Mouse (Mus musculus) myocyte (in vitro differentiated cells): ENCODE data around the gene Olfr1183. TPM values are rescaled to one million over a fixed set of nuclear protein-coding genes. Genes with fewer than 3 reads are reported as not detected.
"Not testable (repeated sequence)": the region's sequence is repeated elsewhere in the genome, so short reads cannot be mapped to it uniquely, and the experiment has no call there.

Source experiments
- H3K27me3 ChIP-seq: one replicate; pipeline ENCODE4 v1.6.1; 2011; ENCODE audit not compliant: control insufficient read depth, insufficient read depth, insufficient read length
- H3K36me3 ChIP-seq: one replicate; pipeline ENCODE4 v1.6.1; 2011; ENCODE audit not compliant: control insufficient read depth, insufficient read depth
- H3K4me2 ChIP-seq: one replicate; pipeline ENCODE4 v1.6.1; 2011; ENCODE audit warnings: low read depth, control low read depth
- H3K4me3 ChIP-seq: one replicate; pipeline ENCODE4 v1.5.1; 2011; ENCODE audit warnings: mild to moderate bottlenecking, control low read depth, moderate library complexity
- H3K79me2 ChIP-seq: one replicate; pipeline ENCODE4 v1.6.1; 2011; ENCODE audit not compliant: control insufficient read depth, insufficient read depth
- H3ac ChIP-seq: one replicate; pipeline ENCODE4 v1.6.1; 2011; ENCODE audit not compliant: control insufficient read depth, insufficient read length
- CEBPB ChIP-seq: IDR thresholded peaks from 2 replicates; pipeline ENCODE4 v1.6.1; 2011; ENCODE audit warnings: mild to moderate bottlenecking, moderate library complexity; ENCODE audit not compliant: poor library complexity, insufficient read depth, severe bottlenecking
- E2F4 ChIP-seq: IDR thresholded peaks from one replicate; pipeline ENCODE4 v1.6.1; 2011; ENCODE audit warnings: mild to moderate bottlenecking, control low read depth, moderate library complexity; ENCODE audit not compliant: insufficient read depth
- MAX ChIP-seq: IDR thresholded peaks from one replicate; pipeline ENCODE4 v1.6.1; 2011; ENCODE audit warnings: low read depth, mild to moderate bottlenecking, control low read depth
- MYOD1 ChIP-seq, 3 experiments: IDR thresholded peaks; one replicate each; pipeline ENCODE4 v1.6.1; 2011; ENCODE audit warnings: control low read depth in 2 of 3, low read depth in 2 of 3, mild to moderate bottlenecking in 2 of 3, moderate library complexity in 1 of 3; ENCODE audit not compliant: insufficient read length in 2 of 3, control insufficient read depth in 1 of 3
- MYOG ChIP-seq, 3 experiments: IDR thresholded peaks; one replicate each; pipeline ENCODE4 v1.6.1; 2011; ENCODE audit warnings: control low read depth in 2 of 3, low read depth in 2 of 3, mild to moderate bottlenecking in 2 of 3; ENCODE audit not compliant: insufficient read length in 2 of 3, control insufficient read depth in 1 of 3, insufficient read depth in 1 of 3
- POLR2A ChIP-seq: IDR thresholded peaks from one replicate; pipeline ENCODE4 v1.6.1; 2011; ENCODE audit warnings: low read depth, mild to moderate bottlenecking, control low read depth, moderate library complexity; ENCODE audit not compliant: insufficient read length
- POLR2AphosphoS2 ChIP-seq: IDR thresholded peaks from one replicate; pipeline ENCODE4 v1.6.1; 2011; ENCODE audit warnings: low read depth, control low read depth; ENCODE audit not compliant: insufficient read length
- REST ChIP-seq: IDR thresholded peaks from one replicate; pipeline ENCODE4 v1.6.1; 2011; ENCODE audit warnings: mild to moderate bottlenecking, control low read depth, moderate library complexity; ENCODE audit not compliant: insufficient read depth, insufficient read length
- SRF ChIP-seq: IDR thresholded peaks from one replicate; pipeline ENCODE4 v1.6.1; 2011; ENCODE audit warnings: low read depth; ENCODE audit not compliant: control insufficient read depth, insufficient read length
- TCF12 ChIP-seq: IDR thresholded peaks from one replicate; pipeline ENCODE4 v1.6.1; 2011; ENCODE audit warnings: mild to moderate bottlenecking, control low read depth; ENCODE audit not compliant: poor library complexity, insufficient read depth, severe bottlenecking
- TCF3 ChIP-seq: IDR thresholded peaks from one replicate; pipeline ENCODE4 v1.6.1; 2011; ENCODE audit warnings: low read depth, control low read depth; ENCODE audit not compliant: insufficient read length
- USF1 ChIP-seq: IDR thresholded peaks from one replicate; pipeline ENCODE4 v1.6.1; 2011; ENCODE audit warnings: low read depth, mild to moderate bottlenecking, control low read depth, moderate library complexity
- polyA plus RNA-seq: library from polyadenylated mRNA; unstranded; fragments of >200 nt; fragmentation: generic; extraction: Trizol; gene quantifications from one replicate; pipeline ENCODE4 v1.2.1, GENCODE M21; 2012; ENCODE audit warnings: missing spikeins

Olfr1183 gene
- polyA plus RNA-seq, result not detected

GRCm38 (mm10) chr2:88454567-88454966 lies at the start of gene Olfr1183:
Gene Olfr1183 (plus strand): TSS chr2:88454867.
- H3K4me3 ChIP-seq, H3K79me2 ChIP-seq, H3K27me3 ChIP-seq: not testable (repeated sequence)

GRCm38 (mm10) chr2:88406353-88406752 lies 48.3 kb upstream of the Olfr1183 start, which contains the start of gene Olfr1179:
Gene Olfr1179 (minus strand): TSS chr2:88406453.
- Histone ChIP-seq H3ac (no peak within 1 kb of the TSS), H3K27me3 (no peaks in the 10 kb centered on the region), H3K36me3 (no peaks in the 10 kb centered on the region), H3K79me2 (no peaks in the 10 kb centered on the region), H3K4me2 (no peak within 1 kb of the TSS), H3K4me3 (no peak within 1 kb of the TSS)
- no peak for TF ChIP-seq SRF
- no peak for TF ChIP-seq CEBPB
- TF ChIP-seq E2F4, result no peak

More at GRCm38 (mm10) chr2:88454567-88454966, at the start of gene Olfr1183:
- not testable (repeated sequence) for H3K4me2 ChIP-seq, H3K36me3 ChIP-seq, H3ac ChIP-seq

GRCm38 (mm10) chr2:88419051-88419450 lies 35.6 kb upstream of the Olfr1183 start, which contains the start of gene Olfr1180:
Gene Olfr1180 (minus strand): TSS chr2:88419151.
- Histone ChIP-seq H3ac (no peak within 1 kb of the TSS), H3K27me3 (no peaks in the 10 kb centered on the region), H3K79me2 (no peaks in the 10 kb centered on the region), H3K36me3 (no peaks in the 10 kb centered on the region), H3K4me2 (no peak within 1 kb of the TSS), H3K4me3 (no peak within 1 kb of the TSS)
- TF ChIP-seq USF1, result no peak
- TF ChIP-seq POLR2A, result no peak
- no peak for TF ChIP-seq MYOD1 (IDR thresholded peaks at IDR 0.05; ENCODE audit: control insufficient read depth in 1 of 3, insufficient read length in 2 of 3, low read depth in 2 of 3)
- TF ChIP-seq MYOG (IDR thresholded peaks at IDR 0.05; ENCODE audit: control insufficient read depth in 1 of 3, insufficient read depth in 1 of 3, insufficient read length in 2 of 3, low read depth in 2 of 3), result no peak
- no peak for TF ChIP-seq TCF3
- no peak for TF ChIP-seq MAX
- TF ChIP-seq TCF12, result no peak
- TF ChIP-seq E2F4, result no peak

- Histone ChIP-seq H3K4me3 (no peak within 1 kb of the TSS), H3K79me2 (no peaks in the 10 kb centered on the region), H3K4me2 (no peak within 1 kb of the TSS), H3K27me3 (no peaks in the 10 kb centered on the region), H3K36me3 (no peaks in the 10 kb centered on the region), H3ac (no peak within 1 kb of the TSS)
- no peak for TF ChIP-seq USF1
Measured at GRCm38 (mm10) chr2:88426071-88426470, 28.6 kb upstream of the Olfr1183 start, which contains the start of gene Olfr1181. Gene Olfr1181 (minus strand): TSS chr2:88426171.

GRCm38 (mm10) chr2:88449031-88449430 lies 5.6 kb upstream of the Olfr1183 start, which contains the start of gene Gm13757:
Gene Gm13757 (minus strand): TSS chr2:88449131.
- Histone ChIP-seq H3K27me3 (no peaks in the 10 kb centered on the region), H3K36me3 (no peaks in the 10 kb centered on the region), H3K4me3 (no peak within 1 kb of the TSS), H3K4me2 (no peak within 1 kb of the TSS), H3K79me2 (no peaks in the 10 kb centered on the region), H3ac (no peak within 1 kb of the TSS)
- TF ChIP-seq MYOD1 (IDR thresholded peaks at IDR 0.05; ENCODE audit: control insufficient read depth in 1 of 3, insufficient read length in 2 of 3, low read depth in 2 of 3) (no peak), POLR2AphosphoS2 (no peak), CEBPB (no peak), MAX (no peak), USF1 (no peak), REST (no peak), SRF (no peak), MYOG (IDR thresholded peaks at IDR 0.05; ENCODE audit: control insufficient read depth in 1 of 3, insufficient read depth in 1 of 3, insufficient read length in 2 of 3, low read depth in 2 of 3) (no peak), TCF3 (no peak), E2F4 (no peak), POLR2A (no peak), TCF12 (no peak)

- Histone ChIP-seq H3ac (no peak within 1 kb of the TSS), H3K79me2 (no peaks in the 10 kb centered on the region), H3K27me3 (no peaks in the 10 kb centered on the region), H3K4me2 (no peak within 1 kb of the TSS), H3K4me3 (no peak within 1 kb of the TSS), H3K36me3 (no peaks in the 10 kb centered on the region)
- TF ChIP-seq CEBPB (no peak), E2F4 (no peak)
Measured at GRCm38 (mm10) chr2:88483298-88483697, 28.6 kb downstream of the Olfr1183 start, which contains the start of gene Olfr1184. Gene Olfr1184 (plus strand): TSS chr2:88483598.
